Mouse (Mus musculus) ES-E14 (cell line): ENCODE data around the gene Ldhd. TPM values are rescaled to one million over a fixed set of nuclear protein-coding genes. Genes with fewer than 3 reads are reported as not detected.

ENCODE experiments used
- DNase-seq: peaks from one replicate; pipeline ENCODE4 v3.0.0-alpha.2; 2013; ENCODE audit warnings: low read depth, low spot score
- H3K27ac ChIP-seq: 2 replicates; pipeline ENCODE4 v1.5.1; 2012; ENCODE audit warnings: low read depth, mild to moderate bottlenecking, low read length, moderate library complexity, mixed read lengths; ENCODE audit not compliant: poor library complexity, insufficient read depth, severe bottlenecking
- H3K36me3 ChIP-seq: 2 replicates; pipeline ENCODE4 v1.6.1; 2012; ENCODE audit warnings: mild to moderate bottlenecking, low read length, moderate library complexity, mixed read lengths; ENCODE audit not compliant: control insufficient read depth, poor library complexity, insufficient read depth, severe bottlenecking
- H3K4me1 ChIP-seq, 2 experiments: fragments of 150-350 bp in 1 of 2; sonication (generic) in 1 of 2; 2 replicates each; pipeline ENCODE4 v1.6.1; 2012; ENCODE audit warnings: low read length in 2 of 2, mild to moderate bottlenecking in 1 of 2, mixed read lengths in 1 of 2; ENCODE audit not compliant: control insufficient read depth in 2 of 2, insufficient read depth in 2 of 2, poor library complexity in 1 of 2
- H3K4me3 ChIP-seq, 2 experiments: fragments of 150-350 bp in 1 of 2; sonication (generic) in 1 of 2; 2 replicates each; pipeline ENCODE4 v1.5.1; 2012; ENCODE audit warnings: low read length in 2 of 2, low read depth in 1 of 2, mild to moderate bottlenecking in 1 of 2, mixed read lengths in 1 of 2; ENCODE audit not compliant: insufficient read depth in 1 of 2, poor library complexity in 1 of 2, severe bottlenecking in 1 of 2
- H3K9ac ChIP-seq: 2 replicates; pipeline ENCODE4 v1.6.1; 2012; ENCODE audit warnings: low read depth, mild to moderate bottlenecking, low read length, mixed read lengths; ENCODE audit not compliant: poor library complexity, insufficient read depth, severe bottlenecking
- H3K9me3 ChIP-seq: fragments of 150-350 bp; sonication (generic); 2 replicates; pipeline ENCODE4 v1.6.1; 2012; ENCODE audit warnings: low read depth, mild to moderate bottlenecking, low read length; ENCODE audit not compliant: control insufficient read depth, insufficient read depth
- CHD2 ChIP-seq: IDR thresholded peaks from 2 replicates; pipeline ENCODE4 v1.6.1; 2014; ENCODE audit warnings: mild to moderate bottlenecking, low read depth, low read length, inconsistent platforms
- HCFC1 ChIP-seq: IDR thresholded peaks from 2 replicates; pipeline ENCODE4 v1.6.1; 2012; ENCODE audit warnings: low read length, inconsistent platforms, borderline replicate concordance; ENCODE audit not compliant: insufficient read depth
- MAFK ChIP-seq: IDR thresholded peaks from 2 replicates; pipeline ENCODE4 v1.6.1; 2014; ENCODE audit warnings: mild to moderate bottlenecking, low read depth, low read length, inconsistent platforms; ENCODE audit not compliant: insufficient read depth
- ZC3H11A ChIP-seq: IDR thresholded peaks from 2 replicates; pipeline ENCODE4 v1.6.1; 2012; ENCODE audit warnings: low read depth, mild to moderate bottlenecking, inconsistent platforms, low read length, borderline replicate concordance
- ZNF384 ChIP-seq: IDR thresholded peaks from 2 replicates; pipeline ENCODE4 v1.6.1; 2012; ENCODE audit warnings: low read depth, low read length, inconsistent platforms
- in situ Hi-C, 2 experiments: fragments of 600-800 bp; cut with MboI; formaldehyde crosslinking; loops; one replicate each; pipeline ENCODE4 v1.15.1; 2025; ENCODE audit warnings: low sequenced_read_pairs in 2 of 2, inconsistent platforms in 1 of 2; ENCODE audit not compliant: unreplicated experiment in 2 of 2
- total RNA-seq: library from RNA; depleted of rRNA; stranded (reverse); fragments of 300-350 nt; gene quantifications from 2 replicates; pipeline ENCODE4 v1.2.3, GENCODE M21; 2012

Gene Ldhd
- total RNA-seq, 1 experiment: 0.49 TPM

DNA sequence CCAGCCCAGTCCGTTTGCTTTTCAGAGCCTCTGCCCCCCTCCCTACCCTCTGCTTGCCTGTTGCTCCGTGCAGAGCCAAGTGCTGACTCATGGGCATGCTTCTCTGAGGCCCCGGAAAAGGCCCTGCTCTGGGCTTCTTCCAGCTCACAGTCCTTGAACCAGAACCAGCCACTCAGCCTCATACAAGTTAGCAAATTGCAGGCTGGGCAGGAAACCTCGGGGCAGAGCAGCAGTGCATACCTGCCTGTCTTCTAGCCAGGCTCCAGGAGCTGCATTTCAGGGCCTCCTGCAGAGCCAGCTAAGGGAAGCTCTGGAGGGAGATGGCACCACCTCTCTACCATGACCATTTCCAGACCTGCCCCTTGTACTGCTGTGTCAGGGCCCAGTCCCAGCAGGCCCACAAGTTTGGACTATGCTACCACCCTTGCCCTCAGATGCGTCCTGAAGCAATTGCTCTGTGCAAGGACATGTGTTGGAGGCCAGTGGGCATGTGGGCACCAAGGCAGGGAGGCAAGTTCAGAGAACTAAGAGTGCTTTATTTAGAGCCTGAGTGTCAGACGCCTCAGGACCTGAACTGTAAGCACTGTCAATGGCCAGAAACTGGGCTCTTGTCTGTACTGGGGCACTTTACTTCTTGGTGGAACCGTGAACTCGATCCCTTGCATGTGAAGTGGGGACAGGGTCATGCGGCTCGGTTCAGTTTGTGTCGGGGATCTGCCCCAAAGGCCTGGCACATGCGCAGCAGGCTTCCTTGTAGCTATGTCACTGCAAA lies 5.9 kb downstream of the Ldhd start:
- Histone ChIP-seq H3K36me3 (peaks cover 8% of the 10 kb centered on the region; the same call in 1 of the 2 replicates), H3K27ac (no peak overlapping the region), H3K4me1 (peaks cover 3 to 43% of the 10 kb centered on the region in 2 experiments; a peak in 3 of 4 replicates), H3K4me3 (no peak overlapping the region; a peak in 1 of 4 replicates), H3K9me3 (no peaks in the 10 kb centered on the region), H3K9ac (no peak overlapping the region)
- no peak for TF ChIP-seq MAFK
- no peak for TF ChIP-seq HCFC1
- no peak for TF ChIP-seq CHD2
- TF ChIP-seq ZNF384: no peak
- TF ChIP-seq ZC3H11A: no peak
- in situ Hi-C loops: no loop called here
- no peak for DNase-seq

GRCm38 (mm10) chr8:111622553-111622952 lies 7.6 kb downstream of the Ldhd start:
- peak overlapping the region; percentile 80; the same call in 1 of the 2 replicates for H3K27ac ChIP-seq
- DNase-seq: no peak
- H3K9ac ChIP-seq: peak overlapping the region; percentile 51; the same call in 1 of the 2 replicates
- H3K9me3 ChIP-seq: no peaks in the 10 kb centered on the region
- no peak for TF ChIP-seq CHD2
- no peak for TF ChIP-seq ZC3H11A
- no peak for TF ChIP-seq ZNF384
- no peak for TF ChIP-seq MAFK
- no peak for TF ChIP-seq HCFC1
- H3K4me1 ChIP-seq: peaks cover 3 to 42% of the 10 kb centered on the region in 2 experiments; a peak in 3 of 4 replicates
- in situ Hi-C loops: no loop called here
- H3K36me3 ChIP-seq: peaks cover 11% of the 10 kb centered on the region; the same call in 1 of the 2 replicates
- H3K4me3 ChIP-seq: peak overlapping the region; percentile 20 to 46; a peak in 3 of 4 replicates

DNA sequence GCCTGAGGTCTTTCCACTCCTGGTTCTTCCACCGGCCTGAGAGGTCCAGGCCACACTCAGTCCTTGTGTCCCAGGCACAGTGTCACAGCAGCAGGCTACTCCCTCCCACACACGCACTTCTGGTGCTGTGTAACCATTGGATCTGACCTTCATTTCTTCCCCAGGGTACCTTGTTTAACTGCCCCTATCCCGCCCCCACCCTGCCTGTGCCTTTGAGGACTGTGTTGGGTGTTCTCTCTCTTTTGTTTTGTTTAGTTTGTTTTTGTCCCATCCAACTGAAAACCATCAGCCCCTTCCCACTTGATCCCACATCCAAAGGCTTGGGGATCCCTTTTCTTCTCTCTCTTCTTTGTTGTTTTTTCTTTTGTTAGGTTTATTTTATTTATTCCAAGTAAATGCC lies 8.1 kb downstream of the Ldhd start:
- in situ Hi-C loops: no loop called here
- Histone ChIP-seq H3K9ac (no peak overlapping the region; the same call in 1 of the 2 replicates), H3K4me1 (peaks cover 3 to 38% of the 10 kb centered on the region in 2 experiments; a peak in 3 of 4 replicates), H3K36me3 (peaks cover 11% of the 10 kb centered on the region; the same call in 1 of the 2 replicates), H3K4me3 (peak overlapping the region in 1 of 2 experiments; percentile 20; a peak in 1 of 4 replicates), H3K9me3 (no peaks in the 10 kb centered on the region), H3K27ac (peak overlapping the region; percentile 8; the same call in 1 of the 2 replicates)
- peak; percentile 69 for DNase-seq
- no peak for TF ChIP-seq ZC3H11A

DNA sequence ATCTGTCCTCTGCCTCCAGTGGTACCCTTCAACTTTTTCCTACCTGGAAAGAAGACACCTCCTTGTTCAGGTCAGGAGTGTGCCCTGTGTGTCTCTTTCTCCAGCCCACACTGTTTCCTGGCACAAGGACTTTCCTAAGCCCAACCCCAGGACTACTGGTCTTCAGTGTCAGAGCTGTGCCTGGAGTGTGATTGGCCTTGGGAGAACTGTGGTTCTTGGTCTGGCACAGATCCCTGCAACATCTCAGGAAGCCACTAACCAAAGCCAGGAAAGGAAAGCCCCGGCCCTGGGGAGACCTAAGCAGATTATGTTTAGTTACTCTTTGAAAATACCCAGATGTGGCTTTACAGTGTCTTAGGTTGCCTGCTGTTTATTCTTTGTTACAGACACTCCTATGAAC lies 10.2 kb downstream of the Ldhd start:
- H3K4me1 ChIP-seq: peaks cover 3 to 46% of the 10 kb centered on the region in 2 experiments; a peak in 3 of 4 replicates
- H3K9ac ChIP-seq: no peak overlapping the region
- DNase-seq: no peak
- in situ Hi-C loops: no loop called here
- H3K4me3 ChIP-seq: no peak overlapping the region
- H3K9me3 ChIP-seq: no peaks in the 10 kb centered on the region
- peaks cover 13% of the 10 kb centered on the region; the same call in 1 of the 2 replicates for H3K36me3 ChIP-seq
- H3K27ac ChIP-seq: no peak overlapping the region
- TF ChIP-seq CHD2: no peak
- TF ChIP-seq MAFK: no peak
- no peak for TF ChIP-seq HCFC1
- no peak for TF ChIP-seq ZNF384
- TF ChIP-seq ZC3H11A: no peak
